Comparison of ENCODE assay signal across 7 mouse cellular contexts in genomic region chrX:136993641-136994040, GRCm38 (mm10). TPM values are rescaled to one million over a fixed set of nuclear protein-coding genes. Genes with fewer than 3 reads are reported as not detected.
DNase-seq lines count a peak whose midpoint lies in the region; ATAC-seq and TF ChIP-seq lines count a peak whose summit lies in the region.

No protein-coding gene starts in this region.

- H3K9ac ChIP-seq in lung, embryonic 14.5 days: no peak overlapping the region
- peak overlapping the region; percentile 61 for H3K9ac ChIP-seq in hindbrain, postnatal 0 days (replicated peaks; ENCODE audit: low read length)

- no peak overlapping the region for H3K27ac ChIP-seq in lung, embryonic 14.5 days (ENCODE audit: low read depth)
- peak overlapping the region; percentile 85 for H3K27ac ChIP-seq in hindbrain, postnatal 0 days
- H3K27ac ChIP-seq in olfactory bulb, adult 2 months (ENCODE audit: insufficient read depth, low read depth, low read length): peak overlapping the region; percentile 88

- no peaks in the 10 kb centered on the region for H3K36me3 ChIP-seq in lung, embryonic 14.5 days (ENCODE audit: insufficient read depth)
- no peaks in the 10 kb centered on the region for H3K36me3 ChIP-seq in hindbrain, postnatal 0 days (ENCODE audit: insufficient read depth, low read length)

- peak overlapping the region; percentile 32 for H3K4me3 ChIP-seq in lung, embryonic 14.5 days (ENCODE audit: low read depth, low read length)
- H3K4me3 ChIP-seq in hindbrain, postnatal 0 days (ENCODE audit: low read length): peak overlapping the region; percentile 48
- peak overlapping the region; percentile 88 for H3K4me3 ChIP-seq in olfactory bulb, adult 2 months (ENCODE audit: insufficient read depth, low read depth, low read length)

- 0 out of 2 replicates have a peak, but pooled peaks cover 10% of the 10 kb centered on the region for H3K27me3 ChIP-seq in lung, embryonic 14.5 days (ENCODE audit: insufficient read depth, low read length)
- H3K27me3 ChIP-seq in hindbrain, postnatal 0 days (ENCODE audit: insufficient read depth, low read length): no peaks in the 10 kb centered on the region

- TF ChIP-seq POLR2A in olfactory bulb, adult 2 months (IDR thresholded peaks at IDR 0.05; ENCODE audit: insufficient read depth, low read depth, low read length): no peak

- WGBS in lung, embryonic 14.5 days: 31% methylated on average over 13 of the region's 14 CpGs
- WGBS in hindbrain, postnatal 0 days: 44% methylated on average over 14 of the region's 14 CpGs
- 30% methylated on average over 14 of the region's 14 CpGs for WGBS in olfactory bulb, adult 2 months

- DNase-seq in lung, embryonic 14.5 days: no peak
- no peak for DNase-seq in lung, postnatal 10 days
- DNase-seq in cerebellum, postnatal 25 days: peak; percentile 37 to 42
- peak; percentile 55 for DNase-seq in hindbrain, postnatal 0 days (ENCODE audit: low spot score)
- DNase-seq in adrenal gland, postnatal 14 days: no peak
- DNase-seq in frontal cortex, postnatal 25 days (ENCODE audit: low spot score in 2 of 2): no peak

- no peaks in the 10 kb centered on the region for H3K9me3 ChIP-seq in lung, embryonic 14.5 days (ENCODE audit: low read depth, low read length)
- no peaks in the 10 kb centered on the region for H3K9me3 ChIP-seq in hindbrain, postnatal 0 days (ENCODE audit: low read length)

- TF ChIP-seq CTCF in lung, embryonic 14.5 days (IDR thresholded peaks at IDR 0.05; ENCODE audit: low read depth): no peak
- no peak for TF ChIP-seq CTCF in hindbrain, postnatal 0 days (IDR thresholded peaks at IDR 0.05; ENCODE audit: low read depth)
- TF ChIP-seq CTCF in olfactory bulb, adult 2 months (IDR thresholded peaks at IDR 0.05; ENCODE audit: insufficient read depth, low read depth, low read length): no peak

- H3K4me1 ChIP-seq in lung, embryonic 14.5 days (ENCODE audit: insufficient read depth): no peaks in the 10 kb centered on the region
- H3K4me1 ChIP-seq in hindbrain, postnatal 0 days (ENCODE audit: insufficient read depth, low read length): no peaks in the 10 kb centered on the region
- peaks cover 11% of the 10 kb centered on the region for H3K4me1 ChIP-seq in olfactory bulb, adult 2 months (ENCODE audit: control insufficient read depth, insufficient read depth, low read length)

- H3K4me2 ChIP-seq in lung, embryonic 14.5 days: peak overlapping the region; percentile 62
- peak overlapping the region; percentile 56 for H3K4me2 ChIP-seq in hindbrain, postnatal 0 days (ENCODE audit: low read depth, low read length)

- ATAC-seq in lung, embryonic 14.5 days (ENCODE audit: insufficient read depth): no peak
- ATAC-seq in hindbrain, postnatal 0 days: no peak

RNA-seq across cellular contexts. Expression of gene Zcchc18, which starts 0.7 kb away (rescaled TPM):
- 13.4 and 15.6 TPM in 2 replicates for polyA plus RNA-seq in lung, embryonic 14.5 days (2014; fragmentation: Nextera tagmentation; extraction: Ambion mirVana)
- 151 and 166 TPM in 2 replicates for total RNA-seq in hindbrain, postnatal 0 days (2014; rRNA removed)
- polyA plus RNA-seq in hindbrain, postnatal 0 days (2015; fragmentation: Nextera tagmentation; extraction: Ambion mirVana): 495 and 508 TPM in 2 replicates
- polyA plus RNA-seq in olfactory bulb, adult 2 months (2012; ENCODE audit: insufficient read depth, insufficient read length, low replicate concordance, missing spikeins): 200 TPM in 1 of 2 replicates, not detected in the other
- 10.5 and 13.3 TPM in 2 replicates for total RNA-seq in adrenal gland, postnatal 14 days (2021)

RNA-seq across cellular contexts. Expression of gene Tmsb15b1, which starts 17.0 kb away (rescaled TPM):
- polyA plus RNA-seq in lung, embryonic 14.5 days (2014; fragmentation: Nextera tagmentation; extraction: Ambion mirVana): 22.3 and 24.4 TPM in 2 replicates
- 0.68 and 19.2 TPM in 2 replicates for total RNA-seq in hindbrain, postnatal 0 days (2014; rRNA removed)
- polyA plus RNA-seq in hindbrain, postnatal 0 days (2015; fragmentation: Nextera tagmentation; extraction: Ambion mirVana): 39.0 and 43.7 TPM in 2 replicates
- not detected in 2 replicates for polyA plus RNA-seq in olfactory bulb, adult 2 months (2012; ENCODE audit: insufficient read depth, insufficient read length, low replicate concordance, missing spikeins)
- total RNA-seq in adrenal gland, postnatal 14 days (2021): 7.3 and 7.4 TPM in 2 replicates

RNA-seq across cellular contexts. Expression of gene Tmsb15l, which starts 17.0 kb away (rescaled TPM):
- polyA plus RNA-seq in lung, embryonic 14.5 days (2014; fragmentation: Nextera tagmentation; extraction: Ambion mirVana): 1.6 and 3.4 TPM in 2 replicates
- total RNA-seq in hindbrain, postnatal 0 days (2014; rRNA removed): 1.7 and 4.2 TPM in 2 replicates
- polyA plus RNA-seq in hindbrain, postnatal 0 days (2015; fragmentation: Nextera tagmentation; extraction: Ambion mirVana): 8.8 and 9.1 TPM in 2 replicates
- polyA plus RNA-seq in olfactory bulb, adult 2 months (2012; ENCODE audit: insufficient read depth, insufficient read length, low replicate concordance, missing spikeins): not detected in 2 replicates
- 0.75 TPM in 1 of 2 replicates, not detected in the other for total RNA-seq in adrenal gland, postnatal 14 days (2021)

RNA-seq across cellular contexts. Expression of gene Tmsb15b2, which starts 18.3 kb away (rescaled TPM):
- polyA plus RNA-seq in lung, embryonic 14.5 days (2014; fragmentation: Nextera tagmentation; extraction: Ambion mirVana): 27.6 and 44.5 TPM in 2 replicates
- 1.0 and 6.3 TPM in 2 replicates for total RNA-seq in hindbrain, postnatal 0 days (2014; rRNA removed)
- polyA plus RNA-seq in hindbrain, postnatal 0 days (2015; fragmentation: Nextera tagmentation; extraction: Ambion mirVana): 74.9 and 82.2 TPM in 2 replicates
- polyA plus RNA-seq in olfactory bulb, adult 2 months (2012; ENCODE audit: insufficient read depth, insufficient read length, low replicate concordance, missing spikeins): not detected in 2 replicates
- 14.5 and 16.8 TPM in 2 replicates for total RNA-seq in adrenal gland, postnatal 14 days (2021)

RNA-seq across cellular contexts. Expression of gene Slc25a53, which starts 44.5 kb away (rescaled TPM):
- polyA plus RNA-seq in lung, embryonic 14.5 days (2014; fragmentation: Nextera tagmentation; extraction: Ambion mirVana): 11.1 and 11.4 TPM in 2 replicates
- total RNA-seq in hindbrain, postnatal 0 days (2014; rRNA removed): 24.8 and 28.4 TPM in 2 replicates
- 12.2 and 12.6 TPM in 2 replicates for polyA plus RNA-seq in hindbrain, postnatal 0 days (2015; fragmentation: Nextera tagmentation; extraction: Ambion mirVana)
- polyA plus RNA-seq in olfactory bulb, adult 2 months (2012; ENCODE audit: insufficient read depth, insufficient read length, low replicate concordance, missing spikeins): not detected in 2 replicates
- 6.8 and 8.4 TPM in 2 replicates for total RNA-seq in adrenal gland, postnatal 14 days (2021)

Comparison
In these comparisons a context has a peak if more than half of its experiments do, and no peak if none do; other contexts are left out.
1. DNase-seq: peak in cerebellum, postnatal 25 days (2 of 2) and hindbrain, postnatal 0 days (single experiment); none in lung, embryonic 14.5 days (single experiment), lung, postnatal 10 days (single experiment), adrenal gland, postnatal 14 days (single experiment) and frontal cortex, postnatal 25 days (0 of 2).
2. H3K4me3 ChIP-seq: peak in every context shown above with its lines; median percentile 88 in olfactory bulb, adult 2 months; 48 in hindbrain, postnatal 0 days; 32 in lung, embryonic 14.5 days.
3. RNA of gene Tmsb15b1, which starts 17.0 kb away (polyA plus RNA-seq): 39.0 to 43.7 TPM in hindbrain, postnatal 0 days and 22.3 to 24.4 TPM in lung, embryonic 14.5 days; not detected in olfactory bulb, adult 2 months; every median in the first group is over 10 times any median in the second.